Mouse (Mus musculus): ENCODE results near the gene Ccdc183. TPM values are rescaled to one million over a fixed set of nuclear protein-coding genes. Genes with fewer than 3 reads are reported as not detected.

Gene Ccdc183
- polyA plus RNA-seq, 1 experiment from 2014 or later: 0.19 TPM

DNA sequence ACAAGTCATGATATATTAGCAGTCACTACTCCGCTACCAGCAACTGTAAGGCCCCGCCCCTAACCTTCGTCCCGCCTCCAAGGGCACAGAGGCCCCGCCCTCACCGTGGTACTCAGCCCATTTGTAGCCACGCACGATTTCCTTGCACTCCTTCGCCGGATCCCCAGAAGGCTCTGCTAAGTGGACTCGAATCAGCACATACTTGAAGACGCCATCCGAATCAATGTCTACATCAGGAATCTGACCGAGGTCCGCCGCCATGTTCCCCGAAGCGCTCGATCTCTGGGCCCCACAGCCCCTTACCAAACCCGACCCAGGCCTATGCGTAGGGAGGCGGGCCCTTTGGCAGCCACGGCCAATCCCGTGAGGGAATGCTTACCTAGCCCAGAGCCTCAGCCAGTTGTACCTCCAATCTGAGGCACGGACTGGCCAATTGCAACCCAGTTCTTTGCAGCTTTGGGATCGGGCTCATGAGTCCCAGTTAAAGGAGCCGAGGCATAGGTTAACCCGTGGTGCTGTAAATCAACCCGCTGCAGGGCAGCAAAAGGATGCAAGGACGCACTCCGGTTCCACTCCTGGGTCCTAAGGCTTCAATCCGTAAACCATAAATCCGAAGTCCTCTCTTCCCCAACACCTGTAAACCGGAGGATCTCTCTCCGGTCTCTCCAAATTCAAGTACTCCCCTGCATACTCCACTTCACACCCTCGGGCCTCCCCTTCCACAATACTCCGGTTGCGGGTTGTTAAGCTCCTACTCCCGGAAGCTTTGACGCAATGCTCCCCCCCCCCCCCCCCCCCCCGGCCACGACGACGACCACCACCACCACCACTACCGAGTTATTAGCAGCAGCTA is 42.7 kb downstream of the Ccdc183 start, which contains the start of the genes Mamdc4 and Phpt1:
TSS of gene Mamdc4 (minus strand) at position 267 of the 853 bp plus-strand sequence.
TSS of gene Phpt1 (minus strand) at position 646 of the 853 bp plus-strand sequence.
- Histone ChIP-seq H3K27me3 (replicated peaks) (peaks cover 36% of the 10 kb centered on the region), H3K4me2 (peak within 1 kb of the TSS; percentile 92), H3K9me3 (no peaks in the 10 kb centered on the region), H3K36me3 (no peaks in the 10 kb centered on the region), H3K27ac (peak within 1 kb of the TSS; percentile 89), H3K4me1 (peaks cover 51% of the 10 kb centered on the region), H3K9ac (peak within 1 kb of the TSS; percentile 48; the same call in 1 of the 2 replicates), H3K4me3 (replicated peaks) (peak within 1 kb of the TSS; percentile 50)
- peak; percentile 97 for ATAC-seq (ENCODE audit: insufficient read depth, low FRiP score, low read depth)
- WGBS: under 1% methylated on average over 43 of the region's 45 CpGs

- Histone ChIP-seq H3K9me3 (no peaks in the 10 kb centered on the region), H3K27ac (peak overlapping the region; percentile 89), H3K9ac (peak overlapping the region; percentile 21; the same call in 1 of the 2 replicates), H3K27me3 (replicated peaks) (peaks cover 29% of the 10 kb centered on the region), H3K4me3 (replicated peaks) (peak overlapping the region; percentile 50), H3K4me1 (peaks cover 45% of the 10 kb centered on the region), H3K36me3 (0 out of 2 replicates have a peak, but pooled peaks cover 4% of the 10 kb centered on the region), H3K4me2 (peak overlapping the region; percentile 92)
- ATAC-seq (ENCODE audit: insufficient read depth, low FRiP score, low read depth): no peak
- WGBS: 14% methylated on average over 11 of the region's 11 CpGs
Observed at GRCm38 (mm10) chr2:25574136-25574535, 43.3 kb downstream of the Ccdc183 start.

DNA sequence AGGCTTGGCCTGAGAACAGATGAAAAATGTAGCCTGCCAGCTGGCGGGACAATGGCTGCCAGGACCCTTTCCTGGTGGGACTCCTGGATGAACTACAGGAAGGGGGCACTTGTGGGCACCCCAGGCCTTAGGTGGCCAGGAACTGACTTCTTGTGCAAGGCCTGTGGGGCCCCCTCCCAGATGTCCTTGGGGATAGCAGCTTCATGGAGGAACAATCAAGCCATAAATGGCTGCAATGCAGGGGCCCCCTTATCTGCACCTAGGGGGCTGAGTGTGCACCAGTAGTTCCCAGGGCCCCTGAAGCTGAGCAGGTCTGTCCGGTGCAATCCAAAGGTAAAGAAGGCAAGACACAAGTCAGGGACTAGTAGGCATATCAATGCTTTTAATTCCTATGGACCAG is 44.4 kb downstream of the Ccdc183 start:
- 0 out of 2 replicates have a peak overlapping the region, but pooled peaks have one; percentile 3 for H3K27ac ChIP-seq
- H3K9me3 ChIP-seq: no peaks in the 10 kb centered on the region
- WGBS: 82% methylated on average over 2 of the region's 2 CpGs
- H3K4me1 ChIP-seq: peaks cover 35% of the 10 kb centered on the region
- H3K4me2 ChIP-seq: peak overlapping the region; percentile 92
- 0 out of 2 replicates have a peak, but pooled peaks cover 4% of the 10 kb centered on the region for H3K36me3 ChIP-seq
- no peak for ATAC-seq (ENCODE audit: insufficient read depth, low FRiP score, low read depth)
- H3K4me3 ChIP-seq (replicated peaks): no peak overlapping the region
- H3K27me3 ChIP-seq (replicated peaks): peaks cover 19% of the 10 kb centered on the region
- H3K9ac ChIP-seq: no peak overlapping the region

GRCm38 (mm10) chr2:25571221-25571620 is 46.3 kb downstream of the Ccdc183 start:
- Histone ChIP-seq H3K9me3 (no peaks in the 10 kb centered on the region), H3K36me3 (0 out of 2 replicates have a peak, but pooled peaks cover 4% of the 10 kb centered on the region), H3K4me2 (no peak overlapping the region), H3K27ac (no peak overlapping the region), H3K9ac (no peak overlapping the region), H3K4me1 (peaks cover 22% of the 10 kb centered on the region), H3K27me3 (replicated peaks) (peaks cover under 1% of the 10 kb centered on the region; the same call in 1 of the 2 replicates), H3K4me3 (replicated peaks) (no peak overlapping the region)
- ATAC-seq (ENCODE audit: insufficient read depth, low FRiP score, low read depth): no peak
- WGBS: 77% methylated on average over 4 of the region's 4 CpGs

DNA sequence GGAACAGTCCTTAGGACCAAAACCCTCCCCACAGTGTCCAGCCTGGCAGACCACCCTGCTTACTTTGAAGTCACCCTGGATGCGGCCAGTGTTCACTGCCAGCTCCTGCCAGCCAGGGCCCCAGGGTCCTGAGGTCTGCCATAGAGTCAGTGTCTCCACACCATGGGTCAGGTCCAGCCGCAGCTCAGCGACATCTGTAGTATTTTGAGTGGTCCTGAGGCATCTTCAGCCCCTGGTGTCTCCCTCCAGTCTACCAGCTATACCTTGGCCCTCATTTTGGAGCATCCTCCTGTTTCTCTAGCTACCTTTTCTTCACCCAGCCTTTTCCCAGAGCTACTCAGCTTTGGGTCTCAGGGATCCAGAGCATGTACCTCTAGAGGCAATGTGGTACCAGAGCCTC is 48.2 kb downstream of the Ccdc183 start:
- Histone ChIP-seq H3K4me1 (peaks cover 13% of the 10 kb centered on the region), H3K4me2 (no peak overlapping the region), H3K9ac (no peak overlapping the region), H3K27ac (no peak overlapping the region), H3K4me3 (replicated peaks) (no peak overlapping the region), H3K27me3 (replicated peaks) (no peaks in the 10 kb centered on the region), H3K36me3 (peaks cover 14% of the 10 kb centered on the region; the same call in 1 of the 2 replicates), H3K9me3 (no peaks in the 10 kb centered on the region)
- WGBS: 89% methylated on average over 3 of the region's 3 CpGs
- ATAC-seq (ENCODE audit: insufficient read depth, low FRiP score, low read depth): no peak

GRCm38 (mm10) chr2:25568473-25569019 is 48.9 kb downstream of the Ccdc183 start:
- no peak overlapping the region for H3K9ac ChIP-seq
- no peak overlapping the region for H3K4me3 ChIP-seq (replicated peaks)
- H3K36me3 ChIP-seq: peaks cover 22% of the 10 kb centered on the region; the same call in 1 of the 2 replicates
- no peaks in the 10 kb centered on the region for H3K9me3 ChIP-seq
- H3K27me3 ChIP-seq (replicated peaks): no peaks in the 10 kb centered on the region
- WGBS: 84% methylated on average over 6 of the region's 6 CpGs
- no peak overlapping the region for H3K4me2 ChIP-seq
- H3K4me1 ChIP-seq: peaks cover 6% of the 10 kb centered on the region
- no peak overlapping the region for H3K27ac ChIP-seq
- no peak for ATAC-seq (ENCODE audit: insufficient read depth, low FRiP score, low read depth)

DNA sequence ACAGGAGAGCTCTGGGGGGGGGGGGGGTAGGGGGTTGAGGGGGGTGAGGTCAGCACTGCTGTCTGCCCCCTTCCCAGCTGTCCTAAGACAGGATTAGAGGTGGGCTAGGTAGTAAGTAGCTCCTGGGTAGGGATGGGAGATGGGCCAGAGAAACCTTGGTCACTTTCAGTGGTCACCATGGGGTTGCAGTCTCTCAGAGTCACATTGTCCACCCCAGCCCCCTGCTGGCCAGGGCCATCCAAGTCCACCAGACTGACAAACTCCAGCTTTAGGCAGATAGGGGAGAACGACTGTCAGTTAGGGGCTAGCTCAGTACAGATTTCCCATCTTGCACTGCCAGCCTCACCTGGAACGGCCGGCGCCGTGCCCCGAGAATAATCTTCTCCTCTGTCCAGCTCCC is 50.9 kb downstream of the Ccdc183 start:
- H3K4me2 ChIP-seq: no peak overlapping the region
- H3K4me3 ChIP-seq (replicated peaks): no peak overlapping the region
- H3K9me3 ChIP-seq: no peaks in the 10 kb centered on the region
- no peak overlapping the region for H3K27ac ChIP-seq
- H3K9ac ChIP-seq: no peak overlapping the region
- H3K36me3 ChIP-seq: peaks cover 42% of the 10 kb centered on the region
- 72% methylated on average over 6 of the region's 6 CpGs for WGBS
- ATAC-seq (ENCODE audit: insufficient read depth, low FRiP score, low read depth): no peak
- H3K4me1 ChIP-seq: no peaks in the 10 kb centered on the region
- H3K27me3 ChIP-seq (replicated peaks): no peaks in the 10 kb centered on the region

DNA sequence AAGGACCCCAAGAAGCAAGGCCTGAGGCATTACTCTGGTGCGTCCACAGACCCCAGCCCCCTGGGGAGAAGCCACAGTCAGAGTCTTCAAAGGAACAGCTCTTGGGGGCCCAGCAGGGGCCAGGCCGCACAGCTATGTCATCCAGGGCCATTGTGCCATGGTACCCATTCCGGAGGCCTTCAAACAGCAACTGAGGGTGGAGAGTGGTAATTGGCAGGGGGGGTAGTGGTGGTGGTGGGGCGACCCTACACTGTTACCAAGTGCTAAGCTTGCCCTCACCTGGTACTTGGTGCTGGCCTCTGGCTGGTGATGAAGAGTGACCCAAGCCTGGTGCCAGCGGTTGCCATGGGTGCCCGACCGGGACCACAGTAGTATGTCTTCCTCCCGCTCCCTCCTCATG is 51.7 kb downstream of the Ccdc183 start:
- Histone ChIP-seq H3K36me3 (peaks cover 50% of the 10 kb centered on the region), H3K4me3 (replicated peaks) (no peak overlapping the region), H3K9me3 (no peaks in the 10 kb centered on the region), H3K4me2 (no peak overlapping the region), H3K27ac (no peak overlapping the region), H3K9ac (no peak overlapping the region), H3K27me3 (replicated peaks) (no peaks in the 10 kb centered on the region), H3K4me1 (no peaks in the 10 kb centered on the region)
- WGBS: 91% methylated on average over 8 of the region's 8 CpGs
- no peak for ATAC-seq (ENCODE audit: insufficient read depth, low FRiP score, low read depth)

- 80% methylated on average over 9 of the region's 9 CpGs for WGBS
- no peaks in the 10 kb centered on the region for H3K9me3 ChIP-seq
- H3K27ac ChIP-seq: no peak overlapping the region
- no peak overlapping the region for H3K9ac ChIP-seq
- ATAC-seq (ENCODE audit: insufficient read depth, low FRiP score, low read depth): no peak
- no peaks in the 10 kb centered on the region for H3K27me3 ChIP-seq (replicated peaks)
- peaks cover 51% of the 10 kb centered on the region for H3K36me3 ChIP-seq
- no peak overlapping the region for H3K4me2 ChIP-seq
- peaks cover 14% of the 10 kb centered on the region for H3K4me1 ChIP-seq
- no peak overlapping the region for H3K4me3 ChIP-seq (replicated peaks)
Observed at GRCm38 (mm10) chr2:25561946-25562345, 55.5 kb downstream of the Ccdc183 start.

DNA sequence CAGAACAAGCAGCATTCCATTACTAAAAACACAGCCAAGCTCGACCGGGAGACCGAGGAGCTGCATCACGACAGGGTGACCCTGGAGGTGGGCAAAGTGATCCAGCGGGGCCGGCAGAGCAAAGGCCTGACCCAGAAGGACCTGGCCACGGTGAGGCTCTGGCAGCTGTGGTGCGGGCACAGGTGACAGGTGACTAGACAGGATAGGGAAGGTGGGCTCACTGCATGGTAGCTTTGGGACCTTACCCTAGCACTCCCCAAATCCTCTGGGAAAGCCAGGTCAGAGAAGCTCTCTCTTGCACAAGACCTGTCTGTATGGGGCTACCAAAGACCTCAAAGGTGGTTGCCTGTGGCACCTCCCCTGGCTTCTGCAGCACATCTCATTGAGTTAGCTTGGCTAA is 56.9 kb downstream of the Ccdc183 start:
- Histone ChIP-seq H3K27me3 (replicated peaks) (no peaks in the 10 kb centered on the region), H3K4me2 (no peak overlapping the region), H3K36me3 (peaks cover 51% of the 10 kb centered on the region), H3K4me3 (replicated peaks) (no peak overlapping the region), H3K9ac (no peak overlapping the region), H3K4me1 (peaks cover 14% of the 10 kb centered on the region), H3K9me3 (no peaks in the 10 kb centered on the region), H3K27ac (no peak overlapping the region)
- ATAC-seq (ENCODE audit: insufficient read depth, low FRiP score, low read depth): no peak
- 87% methylated on average over 8 of the region's 8 CpGs for WGBS

GRCm38 (mm10) chr2:25558774-25559173 is 58.7 kb downstream of the Ccdc183 start:
- H3K9ac ChIP-seq: peak overlapping the region; percentile 97; the same call in 1 of the 2 replicates
- no peaks in the 10 kb centered on the region for H3K27me3 ChIP-seq (replicated peaks)
- WGBS: 62% methylated on average over 6 of the region's 6 CpGs
- no peaks in the 10 kb centered on the region for H3K9me3 ChIP-seq
- ATAC-seq (ENCODE audit: insufficient read depth, low FRiP score, low read depth): no peak
- peak overlapping the region; percentile 91 for H3K4me3 ChIP-seq (replicated peaks)
- peaks cover 14% of the 10 kb centered on the region for H3K4me1 ChIP-seq
- H3K27ac ChIP-seq: 0 out of 2 replicates have a peak overlapping the region, but pooled peaks have one; percentile 14
- H3K36me3 ChIP-seq: peaks cover 34% of the 10 kb centered on the region
- H3K4me2 ChIP-seq: peak overlapping the region; percentile 88
